Mouse (Mus musculus) MEL (cell line): ENCODE measurements at regions not wholly inside any gene's neighbourhood (a gene's known extent, or its start where the extent isn't known, plus 50 kb on each side); places are given as distances from the start of the nearest gene placed in this dataset.

ENCODE experiments used
- CTCF ChIP-seq, 3 experiments: IDR thresholded peaks in 2 of 3; conservative IDR thresholded peaks in 1 of 3; 2 replicates each; pipeline ENCODE4 v1.5.1; 2011 to 2012; ENCODE audit warnings: low read length in 3 of 3, low read depth in 2 of 3, mild to moderate bottlenecking in 2 of 3, improper control_type of control experiment in 1 of 3, inconsistent platforms in 1 of 3, mixed read lengths in 1 of 3, moderate library complexity in 1 of 3; ENCODE audit not compliant: control insufficient read depth in 1 of 3, insufficient read depth in 1 of 3, poor library complexity in 1 of 3, severe bottlenecking in 1 of 3
- ETS1 ChIP-seq: IDR thresholded peaks from 2 replicates; pipeline ENCODE4 v1.6.1; 2012; ENCODE audit warnings: low read depth, mild to moderate bottlenecking, inconsistent platforms, low read length, improper control_type of control experiment, moderate library complexity
- GATA1 ChIP-seq: IDR thresholded peaks from 2 replicates; pipeline ENCODE4 v1.6.1; 2011; ENCODE audit warnings: low read depth, low read length, improper control_type of control experiment
- JUND ChIP-seq: IDR thresholded peaks from 2 replicates; pipeline ENCODE4 v1.6.1; 2011; ENCODE audit warnings: low read depth, mild to moderate bottlenecking, improper control_type of control experiment, low read length
- POLR2A ChIP-seq, 2 experiments: IDR thresholded peaks; 2 replicates each; pipeline ENCODE4 v1.6.1; 2011 to 2012; ENCODE audit warnings: low read length in 2 of 2, mild to moderate bottlenecking in 2 of 2, control low read depth in 1 of 2, improper control_type of control experiment in 1 of 2, low read depth in 1 of 2, moderate library complexity in 1 of 2; ENCODE audit not compliant: control insufficient read depth in 1 of 2, insufficient read depth in 1 of 2, poor library complexity in 1 of 2
- USF1 ChIP-seq: IDR thresholded peaks from 2 replicates; pipeline ENCODE4 v1.6.1; 2014; ENCODE audit warnings: low read depth, mild to moderate bottlenecking, inconsistent platforms, low read length, improper control_type of control experiment, moderate library complexity
- ZNF384 ChIP-seq: IDR thresholded peaks from 2 replicates; pipeline ENCODE4 v1.6.1; 2012; ENCODE audit warnings: low read depth, mild to moderate bottlenecking, inconsistent platforms, low read length, improper control_type of control experiment

DNA sequence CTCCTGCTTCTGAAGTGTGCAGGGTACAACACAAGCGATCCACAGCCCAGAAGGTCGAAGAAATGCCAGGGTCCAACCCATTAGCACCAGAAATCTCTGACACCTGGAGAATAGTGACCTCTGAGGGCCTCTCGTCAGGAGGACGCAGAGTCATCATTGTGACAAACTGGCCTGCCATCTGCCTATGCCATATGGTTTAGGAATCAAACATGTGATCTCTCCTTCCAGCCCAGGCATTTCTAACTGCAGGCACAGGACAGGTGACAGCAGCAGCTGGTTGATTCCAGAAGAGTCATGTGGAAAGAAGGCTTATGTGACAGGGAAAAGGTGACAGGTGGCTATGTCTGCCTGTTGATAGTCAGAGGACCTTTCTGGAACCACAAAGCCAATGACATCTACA lies 476.0 kb upstream of the Vstm2b start:
- TF ChIP-seq ZNF384 (no peak), USF1 (no peak), GATA1 (no peak), JUND (no peak), CTCF (IDR thresholded peaks at IDR 0.05 in 2 of 3, conservative IDR thresholded peaks at IDR 0.05 in 1 of 3; ENCODE audit: control insufficient read depth in 1 of 3, insufficient read depth in 1 of 3, low read depth in 2 of 3, low read length in 3 of 3, poor library complexity in 1 of 3, severe bottlenecking in 1 of 3) (no peak), ETS1 (no peak), POLR2A (IDR thresholded peaks at IDR 0.05; ENCODE audit: control insufficient read depth in 1 of 2, insufficient read depth in 1 of 2, low read depth in 1 of 2, low read length in 2 of 2, poor library complexity in 1 of 2) (no peak)
